Mouse (Mus musculus): Measurements from ENCODE around the gene Aurka. TPM values are rescaled to one million over a fixed set of nuclear protein-coding genes. Genes with fewer than 3 reads are reported as not detected.
A peak's percentile ranks its signal among the peaks of the same experiment; 100 is the strongest.

Aurka gene
- total RNA-seq, 1 experiment: 104 TPM

DNA sequence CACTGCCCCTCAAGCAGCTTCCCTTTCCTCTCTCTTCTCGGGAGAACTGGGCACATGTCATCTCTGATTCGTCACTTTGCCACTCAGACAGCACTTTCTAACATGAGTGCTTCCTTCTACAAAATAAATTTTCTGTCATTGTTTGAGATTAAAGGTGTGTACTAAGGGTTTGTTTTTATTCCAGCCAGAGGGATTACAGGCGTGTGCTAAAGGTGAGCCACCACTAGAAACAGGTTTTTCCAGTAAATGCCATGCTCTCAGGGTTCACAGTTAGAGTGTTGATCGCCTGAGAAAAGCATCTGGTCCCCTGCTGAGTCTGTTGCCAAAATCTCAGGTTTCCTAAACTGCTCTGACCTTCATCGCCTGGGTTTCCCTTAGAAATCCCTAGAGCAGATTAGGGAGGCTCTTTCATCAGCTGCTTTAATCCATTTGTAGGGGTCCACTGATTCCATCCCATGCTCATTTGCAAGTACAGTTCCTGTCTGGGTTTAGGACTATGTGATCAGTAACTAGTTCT, 6.7 kb upstream of the Aurka start:
- no peak for DNase-seq (ENCODE audit: low read depth, low spot score)
- Histone ChIP-seq H3K27ac (ENCODE audit: insufficient read depth, low read depth, low read length, poor library complexity, severe bottlenecking) (peak overlapping the region; percentile 11; the same call in 1 of the 2 replicates), H3K9me3 (ENCODE audit: control insufficient read depth, insufficient read depth, low read depth, low read length) (no peaks in the 10 kb centered on the region), H3K36me3 (ENCODE audit: control insufficient read depth, insufficient read depth, low read length, poor library complexity, severe bottlenecking) (peaks cover 73% of the 10 kb centered on the region), H3K9ac (ENCODE audit: insufficient read depth, low read depth, low read length, poor library complexity, severe bottlenecking) (no peak overlapping the region), H3K4me1 (ENCODE audit: control insufficient read depth in 2 of 2, insufficient read depth in 2 of 2, low read length in 2 of 2, poor library complexity in 1 of 2) (peaks cover 0 to 36% of the 10 kb centered on the region in 2 experiments; a peak in 1 of 4 replicates), H3K4me3 (ENCODE audit: insufficient read depth in 1 of 2, low read depth in 1 of 2, low read length in 2 of 2, poor library complexity in 1 of 2, severe bottlenecking in 1 of 2) (no peak overlapping the region)
- in situ Hi-C loops (cut with MboI; ENCODE audit: low sequenced_read_pairs in 2 of 2, unreplicated experiment in 2 of 2): no loop called here
- TF ChIP-seq ZNF384 (IDR thresholded peaks at IDR 0.05; ENCODE audit: low read depth, low read length) (no peak), ZC3H11A (IDR thresholded peaks at IDR 0.05; ENCODE audit: borderline replicate concordance, low read depth, low read length) (no peak), CHD2 (IDR thresholded peaks at IDR 0.05; ENCODE audit: low read depth, low read length) (no peak), HCFC1 (IDR thresholded peaks at IDR 0.05; ENCODE audit: borderline replicate concordance, insufficient read depth, low read length) (no peak), MAFK (IDR thresholded peaks at IDR 0.05; ENCODE audit: insufficient read depth, low read depth, low read length) (no peak)

DNA sequence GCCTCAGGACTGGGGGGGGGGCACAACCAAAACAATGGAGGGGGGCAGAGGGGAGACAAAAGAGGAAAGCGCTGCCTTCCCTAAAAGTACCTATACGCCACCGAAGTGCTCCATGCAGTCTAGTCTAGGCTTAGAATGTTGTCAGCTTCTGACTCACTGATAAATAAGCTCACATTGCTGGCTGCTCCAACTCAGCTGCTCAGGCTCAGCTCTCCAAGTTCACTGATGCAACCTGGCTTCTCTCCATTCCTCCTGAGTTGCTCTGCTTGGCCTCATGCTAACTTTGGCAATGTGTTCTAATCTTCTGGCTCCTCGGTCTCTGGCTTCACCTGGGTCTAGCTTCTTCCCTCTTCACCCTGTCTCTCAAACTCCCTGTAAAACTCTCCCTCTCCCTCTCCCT, 6.2 kb upstream of the Aurka start:
- peaks cover 68% of the 10 kb centered on the region for H3K36me3 ChIP-seq (ENCODE audit: control insufficient read depth, insufficient read depth, low read length, poor library complexity, severe bottlenecking)
- DNase-seq (ENCODE audit: low read depth, low spot score): no peak

DNA sequence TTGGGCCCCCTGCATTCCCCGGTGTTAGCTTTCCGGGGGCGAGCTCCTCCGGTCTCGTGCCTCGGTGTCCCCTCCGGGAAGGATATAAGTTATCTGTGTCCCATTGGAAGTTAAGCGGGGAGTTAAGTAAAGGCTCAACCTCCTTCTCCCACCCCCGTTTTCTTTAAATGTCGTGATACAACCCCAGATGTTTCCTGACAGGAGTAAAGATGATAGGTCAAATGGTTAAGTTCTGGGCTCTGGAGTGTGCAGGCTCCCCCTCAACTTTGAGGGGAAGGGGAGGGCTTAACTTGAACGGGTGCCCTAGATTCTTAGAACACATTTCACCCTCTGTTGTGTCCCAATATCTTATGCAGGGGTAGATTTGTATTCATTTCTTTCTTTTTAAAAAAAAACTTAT, 923 bp upstream of the Aurka start:
- Histone ChIP-seq H3K9me3 (ENCODE audit: control insufficient read depth, insufficient read depth, low read depth, low read length) (no peaks in the 10 kb centered on the region), H3K9ac (ENCODE audit: insufficient read depth, low read depth, low read length, poor library complexity, severe bottlenecking) (peak overlapping the region; percentile 97), H3K27ac (ENCODE audit: insufficient read depth, low read depth, low read length, poor library complexity, severe bottlenecking) (peak overlapping the region; percentile 69; the same call in 1 of the 2 replicates), H3K4me1 (ENCODE audit: control insufficient read depth in 2 of 2, insufficient read depth in 2 of 2, low read length in 2 of 2, poor library complexity in 1 of 2) (peaks cover 0 to 12% of the 10 kb centered on the region in 2 experiments; a peak in 1 of 4 replicates), H3K4me3 (ENCODE audit: insufficient read depth in 1 of 2, low read depth in 1 of 2, low read length in 2 of 2, poor library complexity in 1 of 2, severe bottlenecking in 1 of 2) (peak overlapping the region; percentile 78 to 93), H3K36me3 (ENCODE audit: control insufficient read depth, insufficient read depth, low read length, poor library complexity, severe bottlenecking) (peaks cover 47% of the 10 kb centered on the region)
- DNase-seq (ENCODE audit: low read depth, low spot score): no peak
- in situ Hi-C loops (cut with MboI; ENCODE audit: low sequenced_read_pairs in 2 of 2, unreplicated experiment in 2 of 2): no loop called here
- TF ChIP-seq CHD2 (IDR thresholded peaks at IDR 0.05; ENCODE audit: low read depth, low read length) (no peak), HCFC1 (IDR thresholded peaks at IDR 0.05; ENCODE audit: borderline replicate concordance, insufficient read depth, low read length) (no peak), ZNF384 (IDR thresholded peaks at IDR 0.05; ENCODE audit: low read depth, low read length) (no peak), ZC3H11A (IDR thresholded peaks at IDR 0.05; ENCODE audit: borderline replicate concordance, low read depth, low read length) (no peak), MAFK (IDR thresholded peaks at IDR 0.05; ENCODE audit: insufficient read depth, low read depth, low read length) (no peak)

More for the DNA sequence above, 6.2 kb upstream of the Aurka start:
- Histone ChIP-seq H3K9me3 (ENCODE audit: control insufficient read depth, insufficient read depth, low read depth, low read length) (no peaks in the 10 kb centered on the region), H3K27ac (ENCODE audit: insufficient read depth, low read depth, low read length, poor library complexity, severe bottlenecking) (peak overlapping the region; percentile 48; the same call in 1 of the 2 replicates), H3K4me3 (ENCODE audit: insufficient read depth in 1 of 2, low read depth in 1 of 2, low read length in 2 of 2, poor library complexity in 1 of 2, severe bottlenecking in 1 of 2) (no peak overlapping the region), H3K4me1 (ENCODE audit: control insufficient read depth in 2 of 2, insufficient read depth in 2 of 2, low read length in 2 of 2, poor library complexity in 1 of 2) (peaks cover 0 to 38% of the 10 kb centered on the region in 2 experiments; a peak in 1 of 4 replicates), H3K9ac (ENCODE audit: insufficient read depth, low read depth, low read length, poor library complexity, severe bottlenecking) (no peak overlapping the region)
- in situ Hi-C loops (cut with MboI; ENCODE audit: low sequenced_read_pairs in 2 of 2, unreplicated experiment in 2 of 2): no loop called here
- TF ChIP-seq MAFK (IDR thresholded peaks at IDR 0.05; ENCODE audit: insufficient read depth, low read depth, low read length) (no peak), HCFC1 (IDR thresholded peaks at IDR 0.05; ENCODE audit: borderline replicate concordance, insufficient read depth, low read length) (no peak), ZC3H11A (IDR thresholded peaks at IDR 0.05; ENCODE audit: borderline replicate concordance, low read depth, low read length) (no peak), CHD2 (IDR thresholded peaks at IDR 0.05; ENCODE audit: low read depth, low read length) (no peak), ZNF384 (IDR thresholded peaks at IDR 0.05; ENCODE audit: low read depth, low read length) (no peak)

DNA sequence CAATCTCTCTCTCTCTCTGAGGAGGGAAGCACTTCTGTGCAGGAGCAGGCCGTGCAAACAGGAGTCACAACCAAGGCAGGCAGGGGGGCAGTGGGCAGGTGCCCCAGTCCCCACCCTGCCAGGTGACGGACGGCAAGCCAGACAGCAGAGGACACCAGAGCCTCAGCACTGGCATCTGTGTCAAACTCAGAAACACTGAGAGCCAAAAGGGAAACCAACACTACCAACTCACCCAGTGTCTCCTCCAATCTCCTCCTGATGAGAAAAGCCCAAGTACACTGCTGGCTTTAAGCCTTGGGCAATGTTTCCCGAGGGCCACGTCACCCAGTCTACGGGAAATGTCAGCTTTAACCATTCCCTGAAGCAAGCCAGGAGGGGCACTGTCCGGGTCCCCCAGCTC, 7.2 kb downstream of the Aurka start:
- peaks cover 81% of the 10 kb centered on the region for H3K36me3 ChIP-seq (ENCODE audit: control insufficient read depth, insufficient read depth, low read length, poor library complexity, severe bottlenecking)
- TF ChIP-seq MAFK (IDR thresholded peaks at IDR 0.05; ENCODE audit: insufficient read depth, low read depth, low read length): no peak
- no peak for TF ChIP-seq CHD2 (IDR thresholded peaks at IDR 0.05; ENCODE audit: low read depth, low read length)
- no peak for TF ChIP-seq ZNF384 (IDR thresholded peaks at IDR 0.05; ENCODE audit: low read depth, low read length)
- TF ChIP-seq HCFC1 (IDR thresholded peaks at IDR 0.05; ENCODE audit: borderline replicate concordance, insufficient read depth, low read length): no peak
- no peak for TF ChIP-seq ZC3H11A (IDR thresholded peaks at IDR 0.05; ENCODE audit: borderline replicate concordance, low read depth, low read length)
- H3K9me3 ChIP-seq (ENCODE audit: control insufficient read depth, insufficient read depth, low read depth, low read length): no peaks in the 10 kb centered on the region
- in situ Hi-C loops (cut with MboI; ENCODE audit: low sequenced_read_pairs in 2 of 2, unreplicated experiment in 2 of 2): no loop called here
- DNase-seq (ENCODE audit: low read depth, low spot score): no peak
- H3K9ac ChIP-seq (ENCODE audit: insufficient read depth, low read depth, low read length, poor library complexity, severe bottlenecking): no peak overlapping the region
- H3K4me1 ChIP-seq (ENCODE audit: control insufficient read depth in 2 of 2, insufficient read depth in 2 of 2, low read length in 2 of 2, poor library complexity in 1 of 2): no peaks in the 10 kb centered on the region
- no peak overlapping the region for H3K27ac ChIP-seq (ENCODE audit: insufficient read depth, low read depth, low read length, poor library complexity, severe bottlenecking)
- H3K4me3 ChIP-seq (ENCODE audit: insufficient read depth in 1 of 2, low read depth in 1 of 2, low read length in 2 of 2, poor library complexity in 1 of 2, severe bottlenecking in 1 of 2): no peak overlapping the region
